Mouse (Mus musculus) lung, postnatal 0 days (tissue): ENCODE results near the gene D230025D16Rik. TPM values are rescaled to one million over a fixed set of nuclear protein-coding genes. Genes with fewer than 3 reads are reported as not detected.

Source experiments
- ATAC-seq: fragments of 200-750 bp; cut with Nextera tagmentation; 2 replicates; pipeline ENCODE4 v1.8.0; 2017; ENCODE audit warnings: moderate library complexity
- DNase-seq: peaks from one replicate; pipeline ENCODE4 v3.0.0-alpha.2; 2016; ENCODE audit warnings: low spot score
- H3K27ac ChIP-seq: fragments of 300-500 bp; sonication (generic); 2 replicates; pipeline ENCODE4 v1.5.1; 2014; ENCODE audit warnings: antibody characterized with exemption, mild to moderate bottlenecking, low read length, mixed read lengths
- H3K27me3 ChIP-seq: fragments of 300-500 bp; sonication (generic); replicated peaks from 2 replicates; pipeline ENCODE4 v1.6.1; 2014; ENCODE audit warnings: low read length, mixed read lengths; ENCODE audit not compliant: insufficient read depth
- H3K36me3 ChIP-seq: fragments of 300-500 bp; sonication (generic); 2 replicates; pipeline ENCODE4 v1.6.1; 2014; ENCODE audit warnings: low read length, mixed read lengths; ENCODE audit not compliant: insufficient read depth
- H3K4me1 ChIP-seq: fragments of 300-500 bp; sonication (generic); 2 replicates; pipeline ENCODE4 v1.6.1; 2014; ENCODE audit warnings: antibody characterized with exemption, low read depth, low read length, mixed read lengths; ENCODE audit not compliant: insufficient read depth
- H3K4me2 ChIP-seq: fragments of 300-500 bp; sonication (generic); replicated peaks from 2 replicates; pipeline ENCODE4 v1.6.1; 2014; ENCODE audit warnings: low read depth, mild to moderate bottlenecking, low read length, moderate library complexity, mixed read lengths
- H3K4me3 ChIP-seq: fragments of 300-500 bp; sonication (generic); 2 replicates; pipeline ENCODE4 v1.5.1; 2014; ENCODE audit warnings: low read depth, low read length
- H3K9ac ChIP-seq: fragments of 300-500 bp; sonication (generic); replicated peaks from 2 replicates; pipeline ENCODE4 v1.6.1; 2014; ENCODE audit warnings: low read depth, mild to moderate bottlenecking
- H3K9me3 ChIP-seq: fragments of 300-500 bp; sonication (generic); 2 replicates; pipeline ENCODE4 v1.6.1; 2016; ENCODE audit warnings: low read length, mixed read lengths
- CTCF ChIP-seq: IDR thresholded peaks from 2 replicates; pipeline ENCODE4 v1.5.1; 2016; ENCODE audit warnings: antibody characterized with exemption, mild to moderate bottlenecking
- EP300 ChIP-seq: IDR thresholded peaks from 2 replicates; pipeline ENCODE4 v1.6.1; 2016; ENCODE audit warnings: antibody characterized with exemption, mild to moderate bottlenecking, control low read depth
- WGBS: fragments of 180-500 bp; shearing (Covaris S2); extraction: QIAGEN DNeasy Blood & Tissue Kit; methylation state at CpG from one replicate; pipeline ENCODE4 v1.1.7; 2014; 5-methylcytosine and 5-hydroxymethylcytosine counted together
- polyA plus RNA-seq: library from polyadenylated mRNA; unstranded; fragments of >200 nt; fragmentation: Nextera tagmentation; extraction: Ambion mirVana; gene quantifications from 2 replicates; pipeline ENCODE4 v1.2.1, GENCODE M21; 2015

The D230025D16Rik gene
- polyA plus RNA-seq, 1 experiment from 2014 or later: 91.3 TPM

- H3K4me2 ChIP-seq: no peak overlapping the region
- 81% methylated on average over 8 of the region's 8 CpGs for WGBS
- no peak overlapping the region for H3K27ac ChIP-seq
- H3K4me1 ChIP-seq: peaks cover 19% of the 10 kb centered on the region; the same call in 1 of the 2 replicates
- H3K36me3 ChIP-seq: peaks cover 19% of the 10 kb centered on the region
- no peak overlapping the region for H3K4me3 ChIP-seq
- H3K9ac ChIP-seq: no peak overlapping the region
- ATAC-seq (no peak), DNase-seq (no peak)
- no peaks in the 10 kb centered on the region for H3K27me3 ChIP-seq
- no peaks in the 10 kb centered on the region for H3K9me3 ChIP-seq
- TF ChIP-seq CTCF (no peak), EP300 (no peak)
Measured at GRCm38 (mm10) chr8:105299962-105300361, 75.0 kb downstream of the D230025D16Rik start.

Other genes with a start within 250 kb of the D230025D16Rik start
- not detected in 2 replicates for gene Ces2h, start 224.3 kb upstream of the D230025D16Rik start, polyA plus RNA-seq
- gene Ces3a, start 176.5 kb upstream of the D230025D16Rik start, polyA plus RNA-seq: not detected in 2 replicates
- gene Ces3b, start 141.4 kb upstream of the D230025D16Rik start, polyA plus RNA-seq: not detected in 2 replicates
- not detected in 2 replicates for gene Ces4a, start 93.3 kb upstream of the D230025D16Rik start, polyA plus RNA-seq
- gene Cbfb, start 54.5 kb upstream of the D230025D16Rik start, polyA plus RNA-seq: 29.0 and 31.5 TPM in 2 replicates
- gene B3gnt9, start 30.0 kb downstream of the D230025D16Rik start, polyA plus RNA-seq: 24.6 and 24.8 TPM in 2 replicates
- gene Tradd, start 39.5 kb downstream of the D230025D16Rik start, polyA plus RNA-seq: 35.5 and 35.8 TPM in 2 replicates
- gene Fbxl8, start 39.5 kb downstream of the D230025D16Rik start, polyA plus RNA-seq: 6.0 and 6.6 TPM in 2 replicates
- 1.7 and 2.0 TPM in 2 replicates for gene Hsf4, start 44.7 kb downstream of the D230025D16Rik start, polyA plus RNA-seq
- gene Nol3, start 51.0 kb downstream of the D230025D16Rik start, polyA plus RNA-seq: 1.3 and 1.5 TPM in 2 replicates
- gene 4931428F04Rik, start 64.7 kb downstream of the D230025D16Rik start, polyA plus RNA-seq: 2.4 and 2.7 TPM in 2 replicates
- gene Exoc3l, start 71.0 kb downstream of the D230025D16Rik start, polyA plus RNA-seq: 34.5 and 34.6 TPM in 2 replicates
- 29.8 and 32.7 TPM in 2 replicates for gene E2f4, start 72.5 kb downstream of the D230025D16Rik start, polyA plus RNA-seq
- gene Elmo3, start 80.5 kb downstream of the D230025D16Rik start, polyA plus RNA-seq: 22.3 and 23.0 TPM in 2 replicates
- 4.2 and 7.5 TPM in 2 replicates for gene Lrrc29, start 101.1 kb downstream of the D230025D16Rik start, polyA plus RNA-seq
- 116 and 141 TPM in 2 replicates for gene Tmem208, start 101.2 kb downstream of the D230025D16Rik start, polyA plus RNA-seq
- gene Fhod1, start 122.8 kb downstream of the D230025D16Rik start, polyA plus RNA-seq: 8.7 and 10.5 TPM in 2 replicates
- 1.7 and 1.9 TPM in 2 replicates for gene Slc9a5, start 123.7 kb downstream of the D230025D16Rik start, polyA plus RNA-seq
- 0.20 and 0.26 TPM in 2 replicates for gene Plekhg4, start 148.1 kb downstream of the D230025D16Rik start, polyA plus RNA-seq
- gene Kctd19, start 188.4 kb downstream of the D230025D16Rik start, polyA plus RNA-seq: 0.14 and 0.38 TPM in 2 replicates
- 3.7 and 3.9 TPM in 2 replicates for gene Lrrc36, start 188.4 kb downstream of the D230025D16Rik start, polyA plus RNA-seq
- 675 and 696 TPM in 2 replicates for gene Tppp3, start 246.4 kb downstream of the D230025D16Rik start, polyA plus RNA-seq